Mouse (Mus musculus) T-helper 1 cell (primary cell): ENCODE data around the gene Kynu.

Source experiments
- in situ Hi-C: fragments of 300-600 bp; cut with MboI, MseI; formaldehyde crosslinking; loops from one replicate; pipeline ENCODE4 v1.15.1; 2025; ENCODE audit warnings: high pct_unique_total_duplicates

Gene Kynu

GRCm38 (mm10) chr2:43555062-43555888 lies at the start of gene Kynu:
Kynu (plus strand) TSS chr2:43555329.
- in situ Hi-C loops = no loop called here

- in situ Hi-C loops = no loop called here
Measured at GRCm38 (mm10) chr2:43506182-43506581, 48.9 kb upstream of the Kynu start.

- in situ Hi-C loops = no loop called here
Measured at GRCm38 (mm10) chr2:43513852-43514251, 41.3 kb upstream of the Kynu start.

GRCm38 (mm10) chr2:43534417-43534816 lies 20.7 kb upstream of the Kynu start:
- in situ Hi-C loops = no loop called here

- in situ Hi-C loops = no loop called here
Measured at GRCm38 (mm10) chr2:43542615-43543014, 12.5 kb upstream of the Kynu start.

- in situ Hi-C loops = loop anchor here (5.0 kb wide), 1 partner anchor 67 kb away; no protein-coding TSS in a partner anchor
Measured at GRCm38 (mm10) chr2:43545665-43546064, 9.5 kb upstream of the Kynu start.

- in situ Hi-C loops = loop anchor here (5.0 kb wide), 1 partner anchor 66 kb away; no protein-coding TSS in a partner anchor
Measured at GRCm38 (mm10) chr2:43546448-43546847, 8.7 kb upstream of the Kynu start.

GRCm38 (mm10) chr2:43554216-43554615 lies 913 bp upstream of the Kynu start:
- in situ Hi-C loops = no loop called here

GRCm38 (mm10) chr2:43555889-43556285 lies 758 bp downstream of the Kynu start:
- in situ Hi-C loops = no loop called here

- in situ Hi-C loops = no loop called here
Measured at GRCm38 (mm10) chr2:43556985-43557384, 1.9 kb downstream of the Kynu start.

- in situ Hi-C loops = no loop called here
Measured at GRCm38 (mm10) chr2:43561209-43561608, 6.1 kb downstream of the Kynu start.

- in situ Hi-C loops = no loop called here
Measured at GRCm38 (mm10) chr2:43562779-43563178, 7.7 kb downstream of the Kynu start.

GRCm38 (mm10) chr2:43568406-43568805 lies 13.3 kb downstream of the Kynu start:
- in situ Hi-C loops = no loop called here

- in situ Hi-C loops = no loop called here
Measured at GRCm38 (mm10) chr2:43573526-43573925, 18.4 kb downstream of the Kynu start.

- in situ Hi-C loops = no loop called here
Measured at GRCm38 (mm10) chr2:43583243-43583812, 28.2 kb downstream of the Kynu start.

- in situ Hi-C loops = no loop called here
Measured at GRCm38 (mm10) chr2:43585508-43585907, 30.4 kb downstream of the Kynu start.

GRCm38 (mm10) chr2:43587832-43588231 lies 32.7 kb downstream of the Kynu start:
- in situ Hi-C loops = no loop called here

GRCm38 (mm10) chr2:43592001-43592704 lies 37.0 kb downstream of the Kynu start:
- in situ Hi-C loops = no loop called here

- in situ Hi-C loops = loop anchor here (5.0 to 25.0 kb wide), 2 partner anchors 66 to 1076 kb away; no protein-coding TSS in a partner anchor
Measured at GRCm38 (mm10) chr2:43613571-43613970, 58.4 kb downstream of the Kynu start.

- in situ Hi-C loops = loop anchor here (25.0 kb wide), 1 partner anchor 1084 kb away; no protein-coding TSS in a partner anchor
Measured at GRCm38 (mm10) chr2:43621140-43621539, 66.0 kb downstream of the Kynu start.

GRCm38 (mm10) chr2:43622844-43623243 lies 67.7 kb downstream of the Kynu start:
- in situ Hi-C loops = loop anchor here (25.0 kb wide), 1 partner anchor 1086 kb away; no protein-coding TSS in a partner anchor

GRCm38 (mm10) chr2:43631786-43632185 lies 76.7 kb downstream of the Kynu start:
- in situ Hi-C loops = no loop called here
